Mouse (Mus musculus) megakaryocyte, embryonic 14.5 days (primary cell): ENCODE measurements at regions not wholly inside any gene's neighbourhood (a gene's known extent, or its start where the extent isn't known, plus 50 kb on each side); places are given as distances from the start of the nearest gene placed in this dataset.

Source experiments
- FLI1 ChIP-seq: IDR thresholded peaks from 2 replicates; pipeline ENCODE4 v1.6.1; 2012; ENCODE audit warnings: low read length, inconsistent platforms, mixed read lengths
- GATA1 ChIP-seq: IDR thresholded peaks from 3 replicates; pipeline ENCODE4 v1.6.1; 2012; ENCODE audit warnings: mixed read lengths, low read length, inconsistent platforms, borderline replicate concordance

- no peak for TF ChIP-seq FLI1
- no peak for TF ChIP-seq GATA1
Measured at GRCm38 (mm10) chr9:91040546-91040945, 321.7 kb upstream of the Zic4 start.
